Mouse (Mus musculus) myocyte (in vitro differentiated cells): ENCODE data around the gene Msto1.

Experiments
- E2F4 ChIP-seq: IDR thresholded peaks from one replicate; pipeline ENCODE4 v1.6.1; 2011; ENCODE audit warnings: mild to moderate bottlenecking, control low read depth, moderate library complexity; ENCODE audit not compliant: insufficient read depth
- MYOD1 ChIP-seq, 3 experiments: IDR thresholded peaks; one replicate each; pipeline ENCODE4 v1.6.1; 2011; ENCODE audit warnings: control low read depth in 2 of 3, low read depth in 2 of 3, mild to moderate bottlenecking in 2 of 3, moderate library complexity in 1 of 3; ENCODE audit not compliant: insufficient read length in 2 of 3, control insufficient read depth in 1 of 3
- POLR2A ChIP-seq: IDR thresholded peaks from one replicate; pipeline ENCODE4 v1.6.1; 2011; ENCODE audit warnings: low read depth, mild to moderate bottlenecking, control low read depth, moderate library complexity; ENCODE audit not compliant: insufficient read length
- POLR2AphosphoS2 ChIP-seq: IDR thresholded peaks from one replicate; pipeline ENCODE4 v1.6.1; 2011; ENCODE audit warnings: low read depth, control low read depth; ENCODE audit not compliant: insufficient read length
- REST ChIP-seq: IDR thresholded peaks from one replicate; pipeline ENCODE4 v1.6.1; 2011; ENCODE audit warnings: mild to moderate bottlenecking, control low read depth, moderate library complexity; ENCODE audit not compliant: insufficient read depth, insufficient read length
- SRF ChIP-seq: IDR thresholded peaks from one replicate; pipeline ENCODE4 v1.6.1; 2011; ENCODE audit warnings: low read depth; ENCODE audit not compliant: control insufficient read depth, insufficient read length
- USF1 ChIP-seq: IDR thresholded peaks from one replicate; pipeline ENCODE4 v1.6.1; 2011; ENCODE audit warnings: low read depth, mild to moderate bottlenecking, control low read depth, moderate library complexity

GRCm38 (mm10) chr3:88951327-88951800 is 37.6 kb upstream of the Msto1 start:
- no peak for TF ChIP-seq POLR2AphosphoS2
- TF ChIP-seq USF1: no peak
- no peak for TF ChIP-seq POLR2A
- no peak for TF ChIP-seq REST
- TF ChIP-seq MYOD1 (IDR thresholded peaks at IDR 0.05; ENCODE audit: control insufficient read depth in 1 of 3, insufficient read length in 2 of 3, low read depth in 2 of 3): no peak
- TF ChIP-seq SRF: no peak
- TF ChIP-seq E2F4: no peak
